Comparison of ENCODE assay signal across 12 mouse cellular contexts in the genomic region with DNA sequence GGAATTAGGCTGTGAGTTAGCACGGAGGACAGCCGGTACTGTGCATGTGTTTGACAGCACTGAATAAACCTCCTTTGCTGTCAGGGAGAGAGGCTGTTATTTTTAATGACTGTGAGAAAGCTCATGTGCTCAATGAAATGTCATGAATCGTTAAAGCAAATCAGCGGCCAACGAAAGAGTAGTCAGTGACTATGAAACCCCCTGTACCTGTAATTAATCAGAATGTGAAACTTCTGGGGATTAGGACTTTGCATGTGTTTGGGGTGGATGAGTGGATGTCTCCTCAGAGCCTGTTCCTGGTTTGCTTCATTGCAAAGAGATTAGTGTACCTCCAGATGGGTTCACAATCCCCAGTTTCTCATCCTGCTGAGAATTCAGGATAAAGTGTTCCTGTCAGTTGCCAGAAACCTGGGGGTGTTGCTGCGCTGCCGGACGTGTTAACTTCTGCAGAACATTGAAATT.
DNase-seq lines count a peak whose midpoint lies in the region; ATAC-seq and TF ChIP-seq lines count a peak whose summit lies in the region.
"Had no signal": no experiment of that assay in that cellular context is flagged by ENCODE, and none has a peak within 500 bp of the region (broad histone marks: within the 10 kb centered on the region; RNA-seq: fewer than 3 reads in every experiment).

No protein-coding gene starts in this region.

- ATAC-seq in frontal cortex, adult (ENCODE audit: low TSS enrichment): peak; percentile 98
- ATAC-seq in limb, embryonic 11.5 days (ENCODE audit: insufficient number of reproducible peaks, low FRiP score, low TSS enrichment, low read depth): no peak
- no peak for ATAC-seq in intestine, embryonic 16.5 days
- ATAC-seq: forebrain, embryonic 14.5 days had no signal

- H3K27me3 ChIP-seq in limb, embryonic 11.5 days (ENCODE audit: control insufficient read depth, insufficient read depth, low read length): no peaks in the 10 kb centered on the region
- H3K27me3 ChIP-seq in intestine, embryonic 16.5 days (replicated peaks; ENCODE audit: control insufficient read depth, insufficient read depth, low read length): no peaks in the 10 kb centered on the region
- H3K27me3 ChIP-seq: heart, embryonic 12.5 days had no signal

- no peak overlapping the region for H3K27ac ChIP-seq in limb, embryonic 11.5 days (replicated peaks; ENCODE audit: low read depth, low read length)
- no peak overlapping the region for H3K27ac ChIP-seq in intestine, embryonic 16.5 days (ENCODE audit: low read length)

- H3K4me3 ChIP-seq in limb, embryonic 11.5 days (ENCODE audit: low read depth, low read length): no peak overlapping the region
- no peak overlapping the region for H3K4me3 ChIP-seq in intestine, embryonic 16.5 days (ENCODE audit: low read length)
- H3K4me3 ChIP-seq: heart, embryonic 12.5 days had no signal

- H3K9me3 ChIP-seq in limb, embryonic 11.5 days (ENCODE audit: control insufficient read depth, low read length): no peaks in the 10 kb centered on the region
- no peaks in the 10 kb centered on the region for H3K9me3 ChIP-seq in intestine, embryonic 16.5 days (ENCODE audit: control insufficient read depth, low read length)
- H3K9me3 ChIP-seq: heart, embryonic 12.5 days had no signal

- H3K4me2 ChIP-seq in limb, embryonic 11.5 days (ENCODE audit: low read depth, severe bottlenecking): no peak overlapping the region
- H3K4me2 ChIP-seq in intestine, embryonic 16.5 days (ENCODE audit: low read depth, low read length): no peak overlapping the region
- H3K4me2 ChIP-seq: heart, embryonic 12.5 days; liver, embryonic 11.5 days had no signal

- TF ChIP-seq POLR2A in brain, embryonic 14.5 days (IDR thresholded peaks at IDR 0.05; ENCODE audit: borderline replicate concordance, extremely low read depth, insufficient read depth, insufficient read length, poor library complexity, severe bottlenecking): no peak

- no peak for DNase-seq in frontal cortex, postnatal 10 days (ENCODE audit: low spot score in 2 of 2)
- DNase-seq in brain, embryonic 14.5 days (ENCODE audit: low read depth): peak; percentile 11
- DNase-seq in layer of hippocampus, adult 9-10 months (ENCODE audit: low spot score): peak; percentile 27
- peak; percentile 30 for DNase-seq in limb, embryonic 11.5 days (ENCODE audit: low spot score)
- DNase-seq in lung, postnatal 10 days: no peak
- DNase-seq: adrenal gland, postnatal 25 days; lung, postnatal 36 days had no signal

- peaks cover 18% of the 10 kb centered on the region for H3K4me1 ChIP-seq in limb, embryonic 11.5 days (ENCODE audit: control insufficient read depth, insufficient read depth, low read length)
- no peaks in the 10 kb centered on the region for H3K4me1 ChIP-seq in intestine, embryonic 16.5 days (ENCODE audit: control insufficient read depth, insufficient read depth, low read length)
- H3K4me1 ChIP-seq: heart, embryonic 12.5 days had no signal

- TF ChIP-seq CTCF in brain, embryonic 14.5 days (IDR thresholded peaks at IDR 0.05; ENCODE audit: borderline replicate concordance, extremely low read depth, insufficient read depth, insufficient read length): no peak

- WGBS in limb, embryonic 11.5 days: 26% methylated on average over 8 of the region's 8 CpGs
- WGBS in intestine, embryonic 16.5 days: 75% methylated on average over 8 of the region's 8 CpGs

- H3K36me3 ChIP-seq in limb, embryonic 11.5 days (ENCODE audit: control insufficient read depth, insufficient read depth, low read length): no peaks in the 10 kb centered on the region
- no peaks in the 10 kb centered on the region for H3K36me3 ChIP-seq in intestine, embryonic 16.5 days (ENCODE audit: control insufficient read depth, insufficient read depth, low read length)
- H3K36me3 ChIP-seq: heart, embryonic 12.5 days had no signal

- no peak overlapping the region for H3K9ac ChIP-seq in limb, embryonic 11.5 days (ENCODE audit: low read length)
- no peak overlapping the region for H3K9ac ChIP-seq in intestine, embryonic 16.5 days (ENCODE audit: low read depth, low read length)
- H3K9ac ChIP-seq: heart, embryonic 12.5 days had no signal

Comparison
In these comparisons a context has a peak if more than half of its experiments do, and no peak if none do; other contexts are left out.
1. DNase-seq: peak in brain, embryonic 14.5 days (single experiment), layer of hippocampus, adult 9-10 months (single experiment) and limb, embryonic 11.5 days (single experiment); none in frontal cortex, postnatal 10 days (0 of 2) and lung, postnatal 10 days (single experiment).